In genomic region chr19:20923336-20924211, GRCm38 (mm10) we compare ENCODE assay signal across 9 mouse cellular contexts. TPM values are rescaled to one million over a fixed set of nuclear protein-coding genes. Genes with fewer than 3 reads are reported as not detected.
DNase-seq lines count a peak whose midpoint lies in the region; ATAC-seq and TF ChIP-seq lines count a peak whose summit lies in the region.
"Had no signal": no experiment of that assay in that cellular context is flagged by ENCODE, and none has a peak within 500 bp of the region (broad histone marks: within the 10 kb centered on the region; RNA-seq: fewer than 3 reads in every experiment).

No protein-coding gene starts in this region.

- H3K4me3 ChIP-seq in heart, embryonic 13.5 days = peak overlapping the region; percentile 10; the same call in 1 of the 2 replicates
- H3K4me3 ChIP-seq in forebrain, embryonic 11.5 days (ENCODE audit: low read depth, low read length) = no peak overlapping the region
- no peak overlapping the region for H3K4me3 ChIP-seq in limb, embryonic 14.5 days (replicated peaks; ENCODE audit: low read length)

- no peaks in the 10 kb centered on the region for H3K36me3 ChIP-seq in heart, embryonic 13.5 days
- no peaks in the 10 kb centered on the region for H3K36me3 ChIP-seq in forebrain, embryonic 11.5 days (ENCODE audit: control insufficient read depth, insufficient read depth, low read length)
- H3K36me3 ChIP-seq in limb, embryonic 14.5 days (ENCODE audit: control insufficient read depth, insufficient read depth, low read length) = no peaks in the 10 kb centered on the region

- no peak for DNase-seq in heart, adult 11 months
- DNase-seq in ES-CJ7 (ENCODE audit: low read depth, low spot score) = peak; percentile 96
- DNase-seq in forebrain, embryonic 11.5 days (ENCODE audit: low spot score) = peak; percentile 54
- peak; percentile 42 for DNase-seq in limb, embryonic 14.5 days (ENCODE audit: low spot score)
- no peak for DNase-seq in thymus, postnatal 10 days (ENCODE audit: low spot score in 2 of 2)
- no peak for DNase-seq in frontal cortex, postnatal 36 days (ENCODE audit: low spot score in 2 of 2)
- no peak for DNase-seq in spleen, postnatal 36 days (ENCODE audit: low spot score in 2 of 2)
- DNase-seq: B cell, adult 2 months had no signal

- peak overlapping the region; percentile 50 for H3K4me2 ChIP-seq in heart, embryonic 13.5 days
- H3K4me2 ChIP-seq in forebrain, embryonic 11.5 days (ENCODE audit: low read depth, low read length, severe bottlenecking) = no peak overlapping the region
- peak overlapping the region; percentile 26 for H3K4me2 ChIP-seq in limb, embryonic 14.5 days (replicated peaks; ENCODE audit: low read depth, low read length, severe bottlenecking)

- ATAC-seq in heart, embryonic 13.5 days (ENCODE audit: extremely low read depth, insufficient number of reproducible peaks, low FRiP score, low TSS enrichment) = no peak
- ATAC-seq in forebrain, embryonic 11.5 days (replicated peaks; ENCODE audit: low FRiP score) = peak; percentile 92
- ATAC-seq in limb, embryonic 14.5 days (ENCODE audit: low FRiP score, low read depth) = no peak

- H3K4me1 ChIP-seq in heart, embryonic 13.5 days = peaks cover 13% of the 10 kb centered on the region
- H3K4me1 ChIP-seq in forebrain, embryonic 11.5 days (replicated peaks; ENCODE audit: control insufficient read depth, insufficient read depth, low read length) = no peaks in the 10 kb centered on the region
- H3K4me1 ChIP-seq in limb, embryonic 14.5 days (ENCODE audit: control insufficient read depth, insufficient read depth, low read length) = peaks cover 4% of the 10 kb centered on the region; the same call in 1 of the 2 replicates

- no peak overlapping the region; the same call in 1 of the 2 replicates for H3K9ac ChIP-seq in heart, embryonic 13.5 days
- no peak overlapping the region for H3K9ac ChIP-seq in forebrain, embryonic 11.5 days (ENCODE audit: low read length)
- H3K9ac ChIP-seq in limb, embryonic 14.5 days (ENCODE audit: low read depth, low read length, severe bottlenecking) = no peak overlapping the region

- peak overlapping the region; percentile 20; the same call in 1 of the 2 replicates for H3K27ac ChIP-seq in heart, embryonic 13.5 days (replicated peaks)
- peak overlapping the region; percentile 2; the same call in 1 of the 2 replicates for H3K27ac ChIP-seq in forebrain, embryonic 11.5 days (ENCODE audit: low read depth, low read length)
- 0 out of 2 replicates have a peak overlapping the region, but pooled peaks have one; percentile 8 for H3K27ac ChIP-seq in limb, embryonic 14.5 days (replicated peaks; ENCODE audit: low read depth, low read length)

- TF ChIP-seq POLR2A in limb, embryonic 14.5 days (IDR thresholded peaks at IDR 0.05; ENCODE audit: borderline replicate concordance, extremely low read depth, insufficient read depth, insufficient read length) = no peak

- no peaks in the 10 kb centered on the region for H3K27me3 ChIP-seq in heart, embryonic 13.5 days (replicated peaks)
- no peaks in the 10 kb centered on the region for H3K27me3 ChIP-seq in forebrain, embryonic 11.5 days (ENCODE audit: control insufficient read depth, insufficient read depth, low read length)
- no peaks in the 10 kb centered on the region for H3K27me3 ChIP-seq in limb, embryonic 14.5 days (ENCODE audit: control insufficient read depth, insufficient read depth, low read length)

- WGBS in heart, embryonic 13.5 days = 13% methylated on average over 10 of the region's 10 CpGs
- 9% methylated on average over 10 of the region's 10 CpGs for WGBS in forebrain, embryonic 11.5 days
- 3% methylated on average over 10 of the region's 10 CpGs for WGBS in limb, embryonic 14.5 days

- no peaks in the 10 kb centered on the region for H3K9me3 ChIP-seq in heart, embryonic 13.5 days
- no peaks in the 10 kb centered on the region for H3K9me3 ChIP-seq in forebrain, embryonic 11.5 days (ENCODE audit: control insufficient read depth, low read length)
- no peaks in the 10 kb centered on the region for H3K9me3 ChIP-seq in limb, embryonic 14.5 days (ENCODE audit: control insufficient read depth, low read length)

RNA-seq across cellular contexts. Expression of gene Tmc1, which starts 30.4 kb away (rescaled TPM):
- 0.05 TPM in 1 of 2 replicates, not detected in the other for polyA plus RNA-seq in heart, embryonic 13.5 days (2015; fragmentation: Nextera tagmentation; extraction: Ambion mirVana)
- polyA plus RNA-seq in forebrain, embryonic 11.5 days (2014; fragmentation: Nextera tagmentation; extraction: Ambion mirVana) = 0.07 TPM in 1 of 2 replicates, not detected in the other
- polyA plus RNA-seq in limb, embryonic 14.5 days (2012; rRNA removed) = 0.16 and 0.29 TPM in 2 replicates
- 0.06 and 0.07 TPM in 2 replicates for polyA plus RNA-seq in limb, embryonic 14.5 days (2014; fragmentation: Nextera tagmentation; extraction: Ambion mirVana)

Comparison
In these comparisons a context has a peak if more than half of its experiments do, and no peak if none do; other contexts are left out.
1. DNase-seq: peak in ES-CJ7 (single experiment), forebrain, embryonic 11.5 days (single experiment) and limb, embryonic 14.5 days (single experiment); none in heart, adult 11 months (single experiment), thymus, postnatal 10 days (0 of 2), frontal cortex, postnatal 36 days (0 of 2) and spleen, postnatal 36 days (0 of 2).
2. Peak in every context shown above with its lines, with median percentiles within 50 percentile points of each other: H3K27ac ChIP-seq.